Mouse (Mus musculus): ENCODE measurements around the gene Mical1.

The Mical1 gene

GRCm38 (mm10) chr10:41476171-41477017 is at the start of gene Mical1:
Gene Mical1 (plus strand): TSS chr10:41476314.
- DNase-seq (ENCODE audit: extremely low read depth, low read depth, low spot score): no peak

- no peak for DNase-seq (ENCODE audit: extremely low read depth, low read depth, low spot score)
These were observed 49.7 kb upstream of the Mical1 start for GRCm38 (mm10) chr10:41426368-41426767.

- no peak for DNase-seq (ENCODE audit: extremely low read depth, low read depth, low spot score)
These were observed 41.5 kb upstream of the Mical1 start for GRCm38 (mm10) chr10:41434624-41435023.

- no peak for DNase-seq (ENCODE audit: extremely low read depth, low read depth, low spot score)
These were observed 41.0 kb upstream of the Mical1 start for GRCm38 (mm10) chr10:41435141-41435540.

- DNase-seq (ENCODE audit: extremely low read depth, low read depth, low spot score): no peak
These were observed 27.9 kb upstream of the Mical1 start for GRCm38 (mm10) chr10:41448216-41448615.

GRCm38 (mm10) chr10:41449684-41450083 is 26.4 kb upstream of the Mical1 start:
- DNase-seq (ENCODE audit: extremely low read depth, low read depth, low spot score): no peak

GRCm38 (mm10) chr10:41450137-41450670 is 25.9 kb upstream of the Mical1 start, which contains the start of gene Zbtb24:
Gene Zbtb24 (plus strand): TSS chr10:41450383.
- DNase-seq (ENCODE audit: extremely low read depth, low read depth, low spot score): peak; percentile 46

- DNase-seq (ENCODE audit: extremely low read depth, low read depth, low spot score): peak; percentile 37
These were observed 25.2 kb upstream of the Mical1 start for GRCm38 (mm10) chr10:41450780-41451522.

- DNase-seq (ENCODE audit: extremely low read depth, low read depth, low spot score): no peak
These were observed 24.5 kb upstream of the Mical1 start for GRCm38 (mm10) chr10:41451656-41452055.

GRCm38 (mm10) chr10:41452791-41453190 is 23.3 kb upstream of the Mical1 start:
- DNase-seq (ENCODE audit: extremely low read depth, low read depth, low spot score): no peak

- no peak for DNase-seq (ENCODE audit: extremely low read depth, low read depth, low spot score)
These were observed 16.1 kb upstream of the Mical1 start for GRCm38 (mm10) chr10:41459990-41460389.

- no peak for DNase-seq (ENCODE audit: extremely low read depth, low read depth, low spot score)
These were observed 15.6 kb upstream of the Mical1 start for GRCm38 (mm10) chr10:41460501-41460900.

- no peak for DNase-seq (ENCODE audit: extremely low read depth, low read depth, low spot score)
These were observed 14.9 kb upstream of the Mical1 start for GRCm38 (mm10) chr10:41461057-41461722.

GRCm38 (mm10) chr10:41464401-41464955 is 11.6 kb upstream of the Mical1 start:
- DNase-seq (ENCODE audit: extremely low read depth, low read depth, low spot score): no peak

- no peak for DNase-seq (ENCODE audit: extremely low read depth, low read depth, low spot score)
These were observed 8.8 kb upstream of the Mical1 start for GRCm38 (mm10) chr10:41467325-41467724.

- no peak for DNase-seq (ENCODE audit: extremely low read depth, low read depth, low spot score)
These were observed 5.4 kb upstream of the Mical1 start for GRCm38 (mm10) chr10:41470693-41471092.

GRCm38 (mm10) chr10:41472534-41472933 is 3.6 kb upstream of the Mical1 start:
- DNase-seq (ENCODE audit: extremely low read depth, low read depth, low spot score): no peak

- DNase-seq (ENCODE audit: extremely low read depth, low read depth, low spot score): no peak
These were observed 3.1 kb upstream of the Mical1 start for GRCm38 (mm10) chr10:41472962-41473481.

- DNase-seq (ENCODE audit: extremely low read depth, low read depth, low spot score): no peak
These were observed 2.2 kb upstream of the Mical1 start for GRCm38 (mm10) chr10:41473782-41474468.

- DNase-seq (ENCODE audit: extremely low read depth, low read depth, low spot score): no peak
These were observed 1.1 kb upstream of the Mical1 start for GRCm38 (mm10) chr10:41474981-41475391.
